Mouse (Mus musculus): Measurements from ENCODE around the gene Mia3. TPM values are rescaled to one million over a fixed set of nuclear protein-coding genes. Genes with fewer than 3 reads are reported as not detected.
A peak's percentile ranks its signal among the peaks of the same experiment; 100 is the strongest.

Gene Mia3
- polyA plus RNA-seq, 1 experiment from 2014 or later: 101 TPM

- ATAC-seq (ENCODE audit: low FRiP score): peak; percentile 59; the same call in 1 of the 2 replicates
- Histone ChIP-seq H3K9me3 (replicated peaks) (no peaks in the 10 kb centered on the region), H3K36me3 (0 out of 2 replicates have a peak, but pooled peaks cover 9% of the 10 kb centered on the region), H3K4me3 (replicated peaks) (peak overlapping the region; percentile 49), H3K4me1 (peaks cover 4% of the 10 kb centered on the region; the same call in 1 of the 2 replicates), H3K27me3 (replicated peaks) (no peaks in the 10 kb centered on the region), H3K4me2 (peak overlapping the region; percentile 58), H3K9ac (replicated peaks) (peak overlapping the region; percentile 39), H3K27ac (replicated peaks) (peak overlapping the region; percentile 46)
- under 1% methylated on average over 30 of the region's 30 CpGs for WGBS
Measured at GRCm38 (mm10) chr1:183297473-183297885, 71.9 kb downstream of the Mia3 start.

- ATAC-seq (ENCODE audit: low FRiP score): peak; percentile 96
- Histone ChIP-seq H3K9me3 (replicated peaks) (no peaks in the 10 kb centered on the region), H3K27me3 (replicated peaks) (no peaks in the 10 kb centered on the region)
Measured at GRCm38 (mm10) chr1:183296877-183297383, 72.4 kb downstream of the Mia3 start, which contains the start of gene Brox. Gene Brox (minus strand): TSS chr1:183297269.

GRCm38 (mm10) chr1:183296465-183296864 is 72.9 kb downstream of the Mia3 start, which contains the start of gene Aida:
Gene Aida (plus strand): TSS chr1:183296590.
- under 1% methylated on average over 26 of the region's 26 CpGs for WGBS
- no peaks in the 10 kb centered on the region for H3K27me3 ChIP-seq (replicated peaks)
- H3K4me3 ChIP-seq (replicated peaks): peak within 1 kb of the TSS; percentile 49
- peak; percentile 51 for ATAC-seq (ENCODE audit: low FRiP score)
- H3K4me2 ChIP-seq: peak within 1 kb of the TSS; percentile 58
- no peaks in the 10 kb centered on the region for H3K9me3 ChIP-seq (replicated peaks)
- H3K4me1 ChIP-seq: peaks cover 4% of the 10 kb centered on the region; the same call in 1 of the 2 replicates
- peak within 1 kb of the TSS; percentile 55 for H3K9ac ChIP-seq (replicated peaks)
- peak within 1 kb of the TSS; percentile 84 for H3K27ac ChIP-seq (replicated peaks)
- peaks cover 14% of the 10 kb centered on the region; the same call in 1 of the 2 replicates for H3K36me3 ChIP-seq

More at GRCm38 (mm10) chr1:183296877-183297383, 72.4 kb downstream of the Mia3 start, which contains the start of gene Brox:
- H3K4me3 ChIP-seq (replicated peaks): peak within 1 kb of the TSS; percentile 49
- peak within 1 kb of the TSS; percentile 55 for H3K9ac ChIP-seq (replicated peaks)
- H3K4me1 ChIP-seq: peaks cover 4% of the 10 kb centered on the region; the same call in 1 of the 2 replicates
- H3K27ac ChIP-seq (replicated peaks): peak within 1 kb of the TSS; percentile 84
- WGBS: under 1% methylated on average over 39 of the region's 39 CpGs
- H3K36me3 ChIP-seq: peaks cover 11% of the 10 kb centered on the region; the same call in 1 of the 2 replicates
- peak within 1 kb of the TSS; percentile 58 for H3K4me2 ChIP-seq

GRCm38 (mm10) chr1:183289576-183289975 is 79.8 kb downstream of the Mia3 start:
- no peak overlapping the region for H3K9ac ChIP-seq (replicated peaks)
- H3K4me1 ChIP-seq: no peaks in the 10 kb centered on the region
- no peak for ATAC-seq (ENCODE audit: low FRiP score)
- 97% methylated on average over 4 of the region's 4 CpGs for WGBS
- H3K27me3 ChIP-seq (replicated peaks): no peaks in the 10 kb centered on the region
- H3K9me3 ChIP-seq (replicated peaks): no peaks in the 10 kb centered on the region
- no peak overlapping the region for H3K4me3 ChIP-seq (replicated peaks)
- H3K27ac ChIP-seq (replicated peaks): no peak overlapping the region
- no peak overlapping the region for H3K4me2 ChIP-seq
- H3K36me3 ChIP-seq: peaks cover 73% of the 10 kb centered on the region

GRCm38 (mm10) chr1:183288351-183288750 is 81.0 kb downstream of the Mia3 start:
- Histone ChIP-seq H3K36me3 (peaks cover 80% of the 10 kb centered on the region), H3K9me3 (replicated peaks) (no peaks in the 10 kb centered on the region), H3K27ac (replicated peaks) (no peak overlapping the region)

More at GRCm38 (mm10) chr1:183288351-183288750, 81.0 kb downstream of the Mia3 start:
- Histone ChIP-seq H3K4me3 (replicated peaks) (no peak overlapping the region), H3K4me2 (no peak overlapping the region), H3K9ac (replicated peaks) (no peak overlapping the region), H3K27me3 (replicated peaks) (no peaks in the 10 kb centered on the region), H3K4me1 (no peaks in the 10 kb centered on the region)
- WGBS: 88% methylated on average over 3 of the region's 3 CpGs
- ATAC-seq (ENCODE audit: low FRiP score): no peak

Other genes starting within 250 kb of the Mia3 start
- gene Disp1, start 148.0 kb downstream of the Mia3 start, polyA plus RNA-seq (2015; fragmentation: Nextera tagmentation; extraction: Ambion mirVana): 9.1 and 9.5 TPM in 2 replicates
- 50.2 and 56.3 TPM in 2 replicates for gene Aida, start 73.0 kb downstream of the Mia3 start, polyA plus RNA-seq (2015; fragmentation: Nextera tagmentation; extraction: Ambion mirVana)
- gene Brox, start 72.3 kb downstream of the Mia3 start, polyA plus RNA-seq (2015; fragmentation: Nextera tagmentation; extraction: Ambion mirVana): 86.4 and 93.6 TPM in 2 replicates
- 14.3 and 16.0 TPM in 2 replicates for gene Taf1a, start 19.4 kb upstream of the Mia3 start, polyA plus RNA-seq (2015; fragmentation: Nextera tagmentation; extraction: Ambion mirVana)
- gene Hhipl2, start 48.7 kb upstream of the Mia3 start, polyA plus RNA-seq (2015; fragmentation: Nextera tagmentation; extraction: Ambion mirVana): 0.13 and 0.65 TPM in 2 replicates

Measured in neural tube, embryonic 15.5 days (tissue).